Mouse (Mus musculus): Measurements from ENCODE around the gene Tsx. TPM values are rescaled to one million over a fixed set of nuclear protein-coding genes. Genes with fewer than 3 reads are reported as not detected.
A peak's percentile ranks its signal among the peaks of the same experiment; 100 is the strongest.
"Not testable (repeated sequence)": the region's sequence is repeated elsewhere in the genome, so short reads cannot be mapped to it uniquely, and the experiment has no call there.

Gene Tsx
- total and polyA plus RNA-seq, 2 experiments, result not detected

DNA sequence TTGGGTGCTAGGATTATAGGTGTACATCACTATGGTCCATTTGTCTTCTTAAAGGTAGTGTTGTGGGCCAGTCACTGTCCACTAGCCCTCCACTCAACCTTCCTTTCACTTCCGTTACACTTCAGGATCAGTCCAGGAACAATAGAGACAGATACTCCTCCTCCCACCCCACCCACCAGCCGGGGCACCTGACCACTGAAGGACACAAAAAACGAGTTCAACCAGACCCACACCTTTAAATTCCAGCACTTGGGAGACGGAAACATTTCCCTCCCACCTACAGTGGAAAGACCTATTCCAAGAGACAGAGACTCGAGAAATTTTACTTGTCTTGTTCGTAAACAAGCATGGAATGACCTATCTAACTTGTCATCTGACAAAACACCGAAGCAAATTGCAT lies 18.0 kb downstream of the Tsx start:
- Histone ChIP-seq H3K4me3 (ENCODE audit: insufficient read depth, low read depth, low read length) (no peak overlapping the region), H3K79me2 (ENCODE audit: control insufficient read depth, insufficient read depth, low read length) (no peaks in the 10 kb centered on the region), H3K27ac (replicated peaks; ENCODE audit: insufficient read depth, low read depth, low read length) (no peak overlapping the region), H3K4me1 (ENCODE audit: control insufficient read depth, insufficient read depth, low read length) (no peaks in the 10 kb centered on the region), H3K27me3 (ENCODE audit: control insufficient read depth, insufficient read depth, low read length) (no peaks in the 10 kb centered on the region), H3K36me3 (ENCODE audit: control insufficient read depth, insufficient read depth, low read length) (no peaks in the 10 kb centered on the region), H3K9ac (ENCODE audit: low read depth, low read length) (no peak overlapping the region)
- no peak for TF ChIP-seq CTCF (IDR thresholded peaks at IDR 0.05; ENCODE audit: low read depth, low read length)
- no peak for TF ChIP-seq POLR2A (IDR thresholded peaks at IDR 0.05; ENCODE audit: extremely low read depth, insufficient read depth, low read length)
- 75% methylated on average over 7 of the region's 7 CpGs for WGBS
- no peak for DNase-seq (ENCODE audit: extremely low read depth, low read depth, low spot score)

DNA sequence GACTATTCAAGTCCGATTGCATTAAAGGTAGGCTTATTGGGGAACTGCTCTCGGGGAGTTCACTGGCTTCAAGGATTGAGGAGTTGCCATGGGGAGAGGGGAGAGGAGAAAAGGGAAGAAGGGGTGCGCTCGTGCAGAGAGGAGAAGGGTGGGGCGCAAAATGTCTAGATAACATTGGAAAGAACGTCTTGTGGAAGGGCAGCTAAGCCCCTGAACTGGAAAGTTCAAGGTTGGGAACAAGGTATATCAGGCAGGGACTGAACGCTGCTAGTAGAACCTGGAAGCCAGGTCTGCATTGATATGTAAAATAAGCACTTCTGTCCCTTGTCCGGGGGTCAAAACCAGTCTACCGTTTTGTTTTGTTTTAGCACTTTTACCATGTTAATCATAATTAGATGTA lies 23.8 kb downstream of the Tsx start:
- Histone ChIP-seq H3K27me3 (ENCODE audit: control insufficient read depth, insufficient read depth, low read length) (no peaks in the 10 kb centered on the region), H3K36me3 (ENCODE audit: control insufficient read depth, insufficient read depth, low read length) (no peaks in the 10 kb centered on the region), H3K27ac (replicated peaks; ENCODE audit: insufficient read depth, low read depth, low read length) (no peak overlapping the region), H3K79me2 (ENCODE audit: control insufficient read depth, insufficient read depth, low read length) (no peaks in the 10 kb centered on the region), H3K4me1 (ENCODE audit: control insufficient read depth, insufficient read depth, low read length) (no peaks in the 10 kb centered on the region), H3K4me3 (ENCODE audit: insufficient read depth, low read depth, low read length) (no peak overlapping the region), H3K9ac (ENCODE audit: low read depth, low read length) (no peak overlapping the region)
- WGBS, result 13% methylated on average over 9 of the region's 9 CpGs
- TF ChIP-seq CTCF (IDR thresholded peaks at IDR 0.05; ENCODE audit: low read depth, low read length) (no peak), POLR2A (IDR thresholded peaks at IDR 0.05; ENCODE audit: extremely low read depth, insufficient read depth, low read length) (no peak)
- DNase-seq (ENCODE audit: extremely low read depth, low read depth, low spot score), result no peak

DNA sequence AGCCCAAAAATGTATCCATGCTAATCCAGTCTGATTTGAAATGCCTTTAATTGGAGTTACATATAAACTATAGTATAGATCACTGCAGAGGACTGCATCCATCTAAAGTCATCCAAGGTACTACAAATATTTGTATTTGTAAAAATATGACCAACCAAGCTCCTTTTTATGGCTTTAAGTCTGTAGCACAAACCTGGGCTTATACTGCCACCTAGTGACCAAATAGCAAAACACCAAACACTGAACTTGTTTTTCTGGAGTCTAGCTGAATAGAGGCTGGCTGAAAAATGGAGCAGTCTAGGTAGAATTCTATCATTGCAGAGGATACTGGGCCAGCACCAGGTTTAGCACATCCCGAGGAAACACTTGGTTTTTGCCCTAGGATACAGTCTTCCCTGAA lies 26.5 kb downstream of the Tsx start:
- peak; percentile 45 for DNase-seq (ENCODE audit: extremely low read depth, low read depth, low spot score)

DNA sequence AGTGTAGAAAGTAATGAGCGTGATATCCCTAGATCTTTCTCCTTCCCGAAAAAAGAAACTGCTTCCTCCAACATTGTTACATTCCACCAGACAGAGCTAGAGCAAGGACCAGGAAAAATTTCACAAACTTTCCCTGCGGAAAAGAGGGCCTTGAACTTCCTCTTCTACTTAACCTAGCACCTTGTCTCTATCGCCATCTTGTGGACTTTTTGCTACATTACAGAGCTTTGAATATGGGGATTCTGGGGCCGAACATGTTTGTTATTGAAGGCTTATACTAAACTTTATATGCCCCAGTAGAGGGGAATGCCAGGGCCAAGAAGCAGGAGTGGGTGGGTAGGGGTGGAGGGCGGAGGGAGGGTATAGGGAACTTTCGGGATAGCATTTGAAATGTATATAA lies 29.5 kb downstream of the Tsx start:
- no peaks in the 10 kb centered on the region for H3K79me2 ChIP-seq (ENCODE audit: control insufficient read depth, insufficient read depth, low read length)
- H3K4me3 ChIP-seq (ENCODE audit: insufficient read depth, low read depth, low read length), result no peak overlapping the region
- H3K36me3 ChIP-seq (ENCODE audit: control insufficient read depth, insufficient read depth, low read length), result no peaks in the 10 kb centered on the region
- peak; percentile 34 for DNase-seq (ENCODE audit: extremely low read depth, low read depth, low spot score)
- no peak overlapping the region for H3K27ac ChIP-seq (replicated peaks; ENCODE audit: insufficient read depth, low read depth, low read length)
- peaks cover 6% of the 10 kb centered on the region for H3K27me3 ChIP-seq (ENCODE audit: control insufficient read depth, insufficient read depth, low read length)
- H3K9ac ChIP-seq (ENCODE audit: low read depth, low read length), result no peak overlapping the region
- peaks cover 6% of the 10 kb centered on the region; the same call in 1 of the 2 replicates for H3K4me1 ChIP-seq (ENCODE audit: control insufficient read depth, insufficient read depth, low read length)
- 38% methylated on average over 7 of the region's 7 CpGs for WGBS
- TF ChIP-seq POLR2A (IDR thresholded peaks at IDR 0.05; ENCODE audit: extremely low read depth, insufficient read depth, low read length) (no peak), CTCF (IDR thresholded peaks at IDR 0.05; ENCODE audit: low read depth, low read length) (no peak)

More for the DNA sequence above, 26.5 kb downstream of the Tsx start:
- H3K9ac ChIP-seq (ENCODE audit: low read depth, low read length), result no peak overlapping the region
- H3K4me3 ChIP-seq (ENCODE audit: insufficient read depth, low read depth, low read length), result no peak overlapping the region
- TF ChIP-seq CTCF (IDR thresholded peaks at IDR 0.05; ENCODE audit: low read depth, low read length) (peak; percentile 8; the same call in 1 of the 2 replicates), POLR2A (IDR thresholded peaks at IDR 0.05; ENCODE audit: extremely low read depth, insufficient read depth, low read length) (no peak)
- H3K36me3 ChIP-seq (ENCODE audit: control insufficient read depth, insufficient read depth, low read length), result no peaks in the 10 kb centered on the region
- no peaks in the 10 kb centered on the region for H3K4me1 ChIP-seq (ENCODE audit: control insufficient read depth, insufficient read depth, low read length)
- H3K27ac ChIP-seq (replicated peaks; ENCODE audit: insufficient read depth, low read depth, low read length), result no peak overlapping the region
- no peaks in the 10 kb centered on the region for H3K79me2 ChIP-seq (ENCODE audit: control insufficient read depth, insufficient read depth, low read length)
- WGBS, result 0% methylated on average over 1 of the region's 1 CpGs
- H3K27me3 ChIP-seq (ENCODE audit: control insufficient read depth, insufficient read depth, low read length), result no peaks in the 10 kb centered on the region

DNA sequence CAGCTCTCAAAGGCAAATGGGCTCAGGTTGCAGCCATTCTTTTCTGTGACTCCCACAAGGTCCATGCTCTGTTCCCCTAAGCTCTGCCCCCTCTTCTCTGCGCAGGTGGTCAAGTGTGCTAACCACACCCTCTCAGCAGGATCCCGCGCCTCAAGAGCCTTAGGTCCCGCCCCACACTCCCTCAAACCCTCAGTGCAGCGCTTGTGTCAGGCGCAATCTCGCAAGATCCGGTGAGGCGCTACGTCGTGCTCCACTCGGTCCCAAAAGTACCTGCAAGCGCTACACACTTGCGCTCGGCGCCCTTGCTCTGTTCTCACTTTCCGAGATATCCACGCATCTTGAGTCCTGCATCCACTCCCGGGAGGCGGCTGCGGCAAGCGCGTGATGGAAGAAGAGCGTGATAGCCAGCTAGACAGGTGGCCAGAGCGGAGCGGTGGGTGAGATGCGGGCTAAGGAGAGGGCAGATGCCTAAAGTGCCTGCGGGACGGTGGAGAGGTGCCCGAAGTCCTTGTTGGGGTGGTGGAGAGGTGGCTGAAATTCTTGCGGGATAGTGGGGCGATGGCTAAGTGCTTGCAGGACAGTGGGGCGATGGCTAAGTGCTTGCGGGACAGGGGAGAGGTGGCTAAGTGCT lies 33.4 kb downstream of the Tsx start:
- Histone ChIP-seq H3K4me3 (ENCODE audit: insufficient read depth, low read depth, low read length) (peak overlapping the region; percentile 51), H3K4me1 (ENCODE audit: control insufficient read depth, insufficient read depth, low read length) (peaks cover 6% of the 10 kb centered on the region; the same call in 1 of the 2 replicates), H3K79me2 (ENCODE audit: control insufficient read depth, insufficient read depth, low read length) (no peaks in the 10 kb centered on the region), H3K9ac (ENCODE audit: low read depth, low read length) (no peak overlapping the region; the same call in 1 of the 2 replicates), H3K27me3 (ENCODE audit: control insufficient read depth, insufficient read depth, low read length) (peaks cover 6% of the 10 kb centered on the region), H3K36me3 (ENCODE audit: control insufficient read depth, insufficient read depth, low read length) (no peaks in the 10 kb centered on the region), H3K27ac (replicated peaks; ENCODE audit: insufficient read depth, low read depth, low read length) (no peak overlapping the region)
- TF ChIP-seq CTCF (IDR thresholded peaks at IDR 0.05; ENCODE audit: low read depth, low read length), result no peak
- TF ChIP-seq POLR2A (IDR thresholded peaks at IDR 0.05; ENCODE audit: extremely low read depth, insufficient read depth, low read length), result no peak
- peak; percentile 0 for DNase-seq (ENCODE audit: extremely low read depth, low read depth, low spot score)
- WGBS, result 4% methylated on average over 34 of the region's 34 CpGs

DNA sequence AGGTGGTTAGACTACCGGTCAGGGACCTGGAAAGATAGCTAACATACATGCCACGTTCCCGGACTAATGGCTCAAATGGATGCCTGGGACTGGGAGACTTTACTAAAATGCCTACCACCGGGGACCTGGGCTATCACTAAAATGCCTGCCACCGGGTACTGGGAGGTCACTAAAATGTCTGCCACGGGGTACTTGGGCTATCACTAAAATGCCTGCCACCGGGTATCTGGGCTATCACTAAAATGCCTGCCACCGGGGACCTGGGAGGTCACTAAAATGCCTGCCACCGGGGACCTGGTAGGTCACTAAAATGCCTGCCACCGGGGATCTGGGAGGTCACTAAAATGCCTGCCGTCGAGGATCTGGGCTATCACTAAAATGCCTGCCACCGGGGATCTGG lies 34.2 kb downstream of the Tsx start:
- H3K79me2 ChIP-seq (ENCODE audit: control insufficient read depth, insufficient read depth, low read length); H3K4me1 ChIP-seq (ENCODE audit: control insufficient read depth, insufficient read depth, low read length); H3K27ac ChIP-seq (replicated peaks; ENCODE audit: insufficient read depth, low read depth, low read length); H3K4me3 ChIP-seq (ENCODE audit: insufficient read depth, low read depth, low read length); H3K9ac ChIP-seq (ENCODE audit: low read depth, low read length); DNase-seq (ENCODE audit: extremely low read depth, low read depth, low spot score); H3K27me3 ChIP-seq (ENCODE audit: control insufficient read depth, insufficient read depth, low read length); H3K36me3 ChIP-seq (ENCODE audit: control insufficient read depth, insufficient read depth, low read length): not testable (repeated sequence)
- 42% methylated on average over 10 of the region's 13 CpGs for WGBS

DNA sequence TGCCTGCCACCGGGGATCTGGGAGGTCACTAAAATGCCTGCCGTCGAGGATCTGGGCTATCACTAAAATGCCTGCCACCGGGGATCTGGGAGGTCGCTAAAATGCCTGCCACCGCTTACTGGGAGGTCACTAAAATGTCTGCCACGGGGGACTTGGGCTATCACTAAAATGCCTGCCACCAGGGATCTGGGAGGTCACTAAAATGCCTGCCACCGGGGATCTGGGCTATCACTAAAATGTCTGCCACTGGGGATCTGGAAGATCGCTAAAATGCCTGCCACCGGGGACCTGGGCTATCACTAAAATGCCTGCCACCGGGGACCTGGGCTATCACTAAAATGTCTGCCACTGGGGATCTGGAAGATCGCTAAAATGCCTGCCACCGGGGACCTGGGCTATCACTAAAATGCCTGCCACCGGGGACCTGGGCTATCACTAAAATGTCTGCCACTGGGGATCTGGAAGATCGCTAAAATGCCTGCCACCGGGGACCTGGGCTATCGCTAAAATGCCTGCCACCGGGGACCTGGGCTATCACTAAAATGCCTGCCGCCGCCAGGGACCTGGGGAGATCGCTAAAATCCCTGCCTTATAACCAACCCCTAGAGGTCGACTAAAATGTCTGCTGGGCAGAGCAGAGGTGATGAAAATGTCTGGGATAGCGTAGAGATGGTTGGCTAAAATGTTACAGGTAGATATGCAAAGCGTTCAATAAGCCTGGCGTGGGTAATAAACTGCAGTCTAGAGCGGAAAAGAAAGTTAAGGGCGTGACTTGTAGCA lies 34.9 kb downstream of the Tsx start:
- not testable (repeated sequence) for DNase-seq (ENCODE audit: extremely low read depth, low read depth, low spot score); H3K36me3 ChIP-seq (ENCODE audit: control insufficient read depth, insufficient read depth, low read length); H3K79me2 ChIP-seq (ENCODE audit: control insufficient read depth, insufficient read depth, low read length); H3K9ac ChIP-seq (ENCODE audit: low read depth, low read length); H3K4me1 ChIP-seq (ENCODE audit: control insufficient read depth, insufficient read depth, low read length); H3K4me3 ChIP-seq (ENCODE audit: insufficient read depth, low read depth, low read length); H3K27ac ChIP-seq (replicated peaks; ENCODE audit: insufficient read depth, low read depth, low read length); H3K27me3 ChIP-seq (ENCODE audit: control insufficient read depth, insufficient read depth, low read length)
- WGBS, result 92% methylated on average over 22 of the region's 27 CpGs
